Mouse (Mus musculus) forebrain, embryonic 16.5 days (tissue): ENCODE measurements around the gene Pde2a. TPM values are rescaled to one million over a fixed set of nuclear protein-coding genes. Genes with fewer than 3 reads are reported as not detected.

Experiments used
- ATAC-seq: fragments of 200-750 bp; cut with Nextera tagmentation; 2 replicates; pipeline ENCODE4 v1.8.0; 2017; ENCODE audit warnings: mild to moderate bottlenecking, moderate library complexity
- H3K27ac ChIP-seq: fragments of 300-500 bp; sonication (generic); 2 replicates; pipeline ENCODE4 v1.5.1; 2014; ENCODE audit warnings: low read length, control low read depth
- H3K27me3 ChIP-seq: fragments of 300-500 bp; sonication (generic); replicated peaks from 2 replicates; pipeline ENCODE4 v1.6.1; 2014; ENCODE audit warnings: low read length; ENCODE audit not compliant: control insufficient read depth, insufficient read depth
- H3K36me3 ChIP-seq: fragments of 300-500 bp; sonication (generic); 2 replicates; pipeline ENCODE4 v1.6.1; 2014; ENCODE audit not compliant: control insufficient read depth, insufficient read depth
- H3K4me1 ChIP-seq: fragments of 300-500 bp; sonication (generic); replicated peaks from 2 replicates; pipeline ENCODE4 v1.6.1; 2014; ENCODE audit warnings: low read length; ENCODE audit not compliant: control insufficient read depth, insufficient read depth
- H3K4me2 ChIP-seq: fragments of 300-500 bp; sonication (generic); 2 replicates; pipeline ENCODE4 v1.6.1; 2014; ENCODE audit warnings: mild to moderate bottlenecking, low read length, control low read depth
- H3K4me3 ChIP-seq: fragments of 300-500 bp; sonication (generic); replicated peaks from 2 replicates; pipeline ENCODE4 v1.5.1; 2014; ENCODE audit warnings: mild to moderate bottlenecking, low read length, control low read depth
- H3K9ac ChIP-seq: fragments of 300-500 bp; sonication (generic); replicated peaks from 2 replicates; pipeline ENCODE4 v1.6.1; 2014; ENCODE audit warnings: low read depth, low read length, control low read depth
- H3K9me3 ChIP-seq: fragments of 300-500 bp; sonication (generic); 2 replicates; pipeline ENCODE4 v1.6.1; 2016; ENCODE audit warnings: low read length; ENCODE audit not compliant: control insufficient read depth
- WGBS: fragments of 180-500 bp; shearing (Covaris S2); extraction: QIAGEN DNeasy Blood & Tissue Kit; methylation state at CpG from one replicate; pipeline ENCODE4 v1.1.7; 2014; 5-methylcytosine and 5-hydroxymethylcytosine counted together
- polyA plus RNA-seq: library from polyadenylated mRNA; unstranded; fragments of >200 nt; fragmentation: Nextera tagmentation; extraction: Ambion mirVana; gene quantifications from 2 replicates; pipeline ENCODE4 v1.2.1, GENCODE M21; 2015

Gene Pde2a
- polyA plus RNA-seq, 1 experiment from 2014 or later: 58.6 TPM

- Histone ChIP-seq H3K4me3 (no peak overlapping the region), H3K36me3 (no peaks in the 10 kb centered on the region), H3K27me3 (no peaks in the 10 kb centered on the region), H3K9ac (no peak overlapping the region), H3K4me2 (no peak overlapping the region), H3K27ac (no peak overlapping the region), H3K9me3 (no peaks in the 10 kb centered on the region), H3K4me1 (no peaks in the 10 kb centered on the region; the same call in 1 of the 2 replicates)
- no peak for ATAC-seq
- 31% methylated on average over 1 of the region's 1 CpGs for WGBS
Measured at GRCm38 (mm10) chr7:101437876-101438275, 16.4 kb downstream of the Pde2a start.

- H3K36me3 ChIP-seq: no peaks in the 10 kb centered on the region
- no peaks in the 10 kb centered on the region; the same call in 1 of the 2 replicates for H3K4me1 ChIP-seq
- H3K4me2 ChIP-seq: no peak overlapping the region
- H3K9ac ChIP-seq: no peak overlapping the region
- no peaks in the 10 kb centered on the region for H3K27me3 ChIP-seq
- peak; percentile 42; the same call in 1 of the 2 replicates for ATAC-seq
- 65% methylated on average over 10 of the region's 10 CpGs for WGBS
- no peaks in the 10 kb centered on the region for H3K9me3 ChIP-seq
- H3K27ac ChIP-seq: no peak overlapping the region
- no peak overlapping the region for H3K4me3 ChIP-seq
Measured at GRCm38 (mm10) chr7:101443093-101443492, 21.6 kb downstream of the Pde2a start.

DNA sequence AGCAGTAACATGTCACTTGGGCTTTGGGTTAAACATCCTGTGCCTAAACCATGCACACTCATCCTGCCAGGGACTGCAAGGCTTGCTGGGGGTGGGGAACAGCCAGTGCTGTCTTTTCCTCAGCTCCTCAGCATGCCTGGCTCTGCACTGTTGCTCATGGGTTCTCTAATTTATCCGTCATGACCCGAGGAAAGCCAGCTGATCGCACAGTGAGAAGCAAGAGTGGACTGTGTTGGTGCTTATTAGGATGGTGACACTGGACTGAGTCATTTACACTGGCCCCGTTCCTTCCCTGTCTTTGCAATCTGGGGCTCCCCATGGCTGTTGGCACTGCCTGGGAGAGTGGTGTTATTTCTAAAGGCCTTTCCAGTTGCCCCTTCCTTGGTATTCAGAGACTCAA is 22.7 kb downstream of the Pde2a start:
- H3K27ac ChIP-seq: no peak overlapping the region
- H3K9me3 ChIP-seq: no peaks in the 10 kb centered on the region
- no peaks in the 10 kb centered on the region for H3K36me3 ChIP-seq
- no peak for ATAC-seq
- H3K4me2 ChIP-seq: no peak overlapping the region
- H3K4me3 ChIP-seq: no peak overlapping the region
- H3K27me3 ChIP-seq: no peaks in the 10 kb centered on the region
- H3K9ac ChIP-seq: no peak overlapping the region
- no peaks in the 10 kb centered on the region; the same call in 1 of the 2 replicates for H3K4me1 ChIP-seq
- 73% methylated on average over 4 of the region's 4 CpGs for WGBS

GRCm38 (mm10) chr7:101449855-101450254 is 28.4 kb downstream of the Pde2a start:
- no peak overlapping the region for H3K4me3 ChIP-seq
- ATAC-seq: no peak
- no peaks in the 10 kb centered on the region for H3K36me3 ChIP-seq
- H3K27me3 ChIP-seq: no peaks in the 10 kb centered on the region
- H3K9me3 ChIP-seq: no peaks in the 10 kb centered on the region
- H3K27ac ChIP-seq: no peak overlapping the region
- 0 out of 2 replicates have a peak, but pooled peaks cover 5% of the 10 kb centered on the region for H3K4me1 ChIP-seq
- 53% methylated on average over 3 of the region's 3 CpGs for WGBS
- no peak overlapping the region for H3K9ac ChIP-seq
- no peak overlapping the region for H3K4me2 ChIP-seq

DNA sequence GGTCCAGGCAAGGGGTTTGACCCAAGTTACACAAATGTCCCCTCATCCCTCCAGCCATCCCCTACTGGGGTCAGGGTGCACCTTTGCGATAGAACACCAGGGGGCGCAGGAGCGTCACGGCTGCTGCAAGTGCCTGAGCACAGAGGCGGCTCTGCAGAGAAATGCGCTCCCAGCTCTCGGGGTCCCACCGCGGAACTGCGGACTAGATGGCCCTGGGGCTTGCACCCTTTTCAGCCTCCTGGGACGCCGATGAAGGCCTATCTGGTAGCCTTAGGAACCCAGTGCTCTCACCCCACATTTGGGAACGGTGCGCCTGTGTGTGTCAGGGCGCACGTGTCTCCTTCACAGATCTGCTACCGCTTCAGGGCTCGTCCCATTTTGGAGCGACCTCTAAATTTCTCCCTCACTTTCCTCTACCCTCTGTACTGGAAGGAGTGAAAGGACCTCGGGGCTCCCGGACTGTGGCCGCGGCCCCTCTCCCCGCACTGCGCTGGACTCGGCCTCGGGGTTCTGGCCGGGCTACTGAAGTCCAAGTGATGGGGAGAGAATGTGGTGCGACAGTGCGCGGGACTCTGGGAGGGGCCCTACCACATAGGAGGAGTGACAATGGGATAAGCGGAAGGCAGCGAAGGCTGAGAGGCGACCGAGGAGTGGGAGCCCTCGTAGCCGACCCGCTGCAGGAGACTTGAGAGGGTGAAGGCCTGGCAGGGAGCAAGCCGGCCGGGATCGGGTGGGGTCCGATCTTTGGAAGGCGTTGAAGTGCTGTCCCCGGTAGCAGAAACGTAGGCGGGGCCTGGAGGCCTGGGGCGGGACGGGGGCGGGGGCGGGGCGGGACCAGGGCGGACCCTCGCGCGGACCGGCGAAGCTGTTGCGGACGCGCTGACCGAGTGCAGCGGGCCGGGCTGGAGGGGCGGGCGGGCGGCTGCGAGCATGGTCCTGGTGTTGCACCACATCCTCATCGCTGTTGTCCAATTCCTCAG is 29.2 kb downstream of the Pde2a start:
- H3K4me3 ChIP-seq: peak overlapping the region; percentile 62
- H3K27ac ChIP-seq: no peak overlapping the region
- H3K9ac ChIP-seq: peak overlapping the region; percentile 64
- H3K9me3 ChIP-seq: no peaks in the 10 kb centered on the region
- H3K27me3 ChIP-seq: no peaks in the 10 kb centered on the region
- no peaks in the 10 kb centered on the region for H3K36me3 ChIP-seq
- H3K4me2 ChIP-seq: peak overlapping the region; percentile 100
- WGBS: under 1% methylated on average over 53 of the region's 68 CpGs
- H3K4me1 ChIP-seq: 0 out of 2 replicates have a peak, but pooled peaks cover 5% of the 10 kb centered on the region
- peak; percentile 87 for ATAC-seq

- Histone ChIP-seq H3K9ac (no peak overlapping the region), H3K27ac (no peak overlapping the region), H3K4me1 (peaks cover 6% of the 10 kb centered on the region; the same call in 1 of the 2 replicates), H3K9me3 (no peaks in the 10 kb centered on the region), H3K36me3 (no peaks in the 10 kb centered on the region), H3K27me3 (no peaks in the 10 kb centered on the region), H3K4me3 (peak overlapping the region; percentile 62), H3K4me2 (peak overlapping the region; percentile 100)
- no peak for ATAC-seq
- 94% methylated on average over 3 of the region's 3 CpGs for WGBS
Measured at GRCm38 (mm10) chr7:101452669-101453068, 31.2 kb downstream of the Pde2a start.

GRCm38 (mm10) chr7:101453296-101453695 is 31.8 kb downstream of the Pde2a start:
- Histone ChIP-seq H3K9me3 (no peaks in the 10 kb centered on the region), H3K4me1 (peaks cover 9% of the 10 kb centered on the region; the same call in 1 of the 2 replicates), H3K9ac (no peak overlapping the region), H3K4me3 (no peak overlapping the region; the same call in 1 of the 2 replicates), H3K4me2 (peak overlapping the region; percentile 100), H3K27me3 (no peaks in the 10 kb centered on the region), H3K36me3 (no peaks in the 10 kb centered on the region), H3K27ac (no peak overlapping the region)
- 77% methylated on average over 3 of the region's 3 CpGs for WGBS
- no peak for ATAC-seq

DNA sequence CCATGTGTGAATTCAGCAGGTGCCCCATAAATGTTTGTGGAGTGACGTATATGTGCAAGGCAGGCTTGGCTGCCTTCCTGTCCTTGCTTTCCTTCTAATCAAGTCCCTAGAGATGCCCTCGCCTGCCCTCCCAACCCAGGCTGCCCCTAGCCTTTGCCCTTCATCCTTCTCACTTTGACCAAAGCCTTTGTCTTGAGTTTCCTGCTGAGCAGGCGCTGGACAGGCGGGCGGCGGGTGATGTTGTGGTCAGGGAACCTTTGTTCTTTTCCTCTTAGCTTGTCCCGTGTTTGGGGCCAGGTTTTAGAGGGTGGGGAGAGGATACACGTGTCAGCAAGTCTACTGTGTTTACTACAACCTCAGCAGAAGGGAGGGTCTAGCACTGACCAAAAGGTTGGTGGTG is 32.2 kb downstream of the Pde2a start:
- no peak for ATAC-seq
- Histone ChIP-seq H3K4me1 (peaks cover 9% of the 10 kb centered on the region), H3K4me3 (no peak overlapping the region), H3K4me2 (peak overlapping the region; percentile 100), H3K27me3 (no peaks in the 10 kb centered on the region), H3K9ac (no peak overlapping the region), H3K36me3 (no peaks in the 10 kb centered on the region), H3K27ac (no peak overlapping the region), H3K9me3 (no peaks in the 10 kb centered on the region)
- WGBS: 25% methylated on average over 8 of the region's 8 CpGs

GRCm38 (mm10) chr7:101454479-101454878 is 33.0 kb downstream of the Pde2a start:
- WGBS: 76% methylated on average over 9 of the region's 9 CpGs
- H3K4me2 ChIP-seq: no peak overlapping the region
- peaks cover 9% of the 10 kb centered on the region for H3K4me1 ChIP-seq
- H3K9me3 ChIP-seq: no peaks in the 10 kb centered on the region
- H3K36me3 ChIP-seq: no peaks in the 10 kb centered on the region
- no peaks in the 10 kb centered on the region for H3K27me3 ChIP-seq
- H3K4me3 ChIP-seq: no peak overlapping the region
- no peak overlapping the region for H3K27ac ChIP-seq
- no peak for ATAC-seq
- H3K9ac ChIP-seq: no peak overlapping the region
